Mouse (Mus musculus) adrenal gland, postnatal 25 days (tissue): ENCODE measurements around the gene Echdc1. TPM values are rescaled to one million over a fixed set of nuclear protein-coding genes. Genes with fewer than 3 reads are reported as not detected.

Experiments used
- total RNA-seq: library from RNA; stranded (reverse); gene quantifications from 2 replicates; pipeline ENCODE4 v1.2.3, GENCODE M21; 2021

Echdc1 gene
- total RNA-seq, 1 experiment from 2014 or later, result 77.4 TPM

Other genes with a start within 250 kb of the Echdc1 start
- 5.9 and 6.0 TPM in 2 replicates for gene Soga3, start 169.3 kb upstream of the Echdc1 start, total RNA-seq
- not detected in 2 replicates for gene Gm49353, start 114.2 kb upstream of the Echdc1 start, total RNA-seq
- gene 9330159F19Rik, start 101.6 kb upstream of the Echdc1 start, total RNA-seq, result 3.4 and 4.0 TPM in 2 replicates
- 51.1 and 55.6 TPM in 2 replicates for gene Rnf146, start 49.3 kb downstream of the Echdc1 start, total RNA-seq
- gene Rspo3, start 222.7 kb downstream of the Echdc1 start, total RNA-seq, result 3.4 and 6.0 TPM in 2 replicates